Mouse (Mus musculus): Measurements from ENCODE around the gene H2afv.

- TF ChIP-seq CTCF (IDR thresholded peaks at IDR 0.05; ENCODE audit: low read depth, low read length), result no peak
- TF ChIP-seq POLR2A (IDR thresholded peaks at IDR 0.05; ENCODE audit: borderline replicate concordance, low read depth, low read length), result no peak
Measured at GRCm38 (mm10) chr11:6477350-6477749, 33.1 kb upstream of the H2afv start.

All from bone marrow macrophage, adult 2 months (primary cell).